Mouse (Mus musculus) ES-Bruce4 (cell line): ENCODE results near the gene Trpm2.

Experiments used
- EP300 ChIP-seq: IDR thresholded peaks from 2 replicates; pipeline ENCODE4 v1.6.1; 2011; ENCODE audit warnings: low read depth, low read length; ENCODE audit not compliant: insufficient read depth
- POLR2A ChIP-seq: IDR thresholded peaks from one replicate; pipeline ENCODE4 v1.8.1; 2011; ENCODE audit warnings: low read length; ENCODE audit not compliant: insufficient read depth

GRCm38 (mm10) chr10:77962725-77963124 is 7.6 kb downstream of the Trpm2 start:
- TF ChIP-seq EP300 (no peak), POLR2A (no peak)
